Mouse (Mus musculus): ENCODE measurements at regions not wholly inside any gene's neighbourhood (a gene's known extent, or its start where the extent isn't known, plus 50 kb on each side); places are given as distances from the start of the nearest gene placed in this dataset.
A peak's percentile ranks its signal among the peaks of the same experiment; 100 is the strongest.

- DNase-seq (ENCODE audit: low spot score) = no peak
Measured at GRCm38 (mm10) chr14:61817711-61818110, 210.5 kb downstream of the Kcnrg start.

- DNase-seq (ENCODE audit: low spot score) = no peak
Measured at GRCm38 (mm10) chr14:61818365-61818764, 211.1 kb downstream of the Kcnrg start.

GRCm38 (mm10) chr14:61819251-61819650 lies 212.0 kb downstream of the Kcnrg start:
- no peak for DNase-seq (ENCODE audit: low spot score)

- DNase-seq (ENCODE audit: low spot score) = no peak
Measured at GRCm38 (mm10) chr14:61834291-61834936, 227.2 kb downstream of the Kcnrg start.

GRCm38 (mm10) chr14:61835729-61836128 lies 228.5 kb downstream of the Kcnrg start:
- no peak for DNase-seq (ENCODE audit: low spot score)

- DNase-seq (ENCODE audit: low spot score) = no peak
Measured at GRCm38 (mm10) chr14:61836231-61836630, 229.0 kb downstream of the Kcnrg start.

- DNase-seq (ENCODE audit: low spot score) = no peak
Measured at GRCm38 (mm10) chr14:61836965-61837364, 229.7 kb downstream of the Kcnrg start.

- no peak for DNase-seq (ENCODE audit: low spot score)
Measured at GRCm38 (mm10) chr14:61837851-61838250, 230.6 kb downstream of the Kcnrg start.

- DNase-seq (ENCODE audit: low spot score) = no peak
Measured at GRCm38 (mm10) chr14:61842476-61842875, 235.2 kb downstream of the Kcnrg start.

- DNase-seq (ENCODE audit: low spot score) = no peak
Measured at GRCm38 (mm10) chr14:61846441-61846840, 239.2 kb downstream of the Kcnrg start.

- DNase-seq (ENCODE audit: low spot score) = no peak
Measured at GRCm38 (mm10) chr14:61850244-61850643, 243.0 kb downstream of the Kcnrg start.

GRCm38 (mm10) chr14:61857616-61858015 lies 250.4 kb downstream of the Kcnrg start:
- peak; percentile 23 for DNase-seq (ENCODE audit: low spot score)

- no peak for DNase-seq (ENCODE audit: low spot score)
Measured at GRCm38 (mm10) chr14:61860688-61861087, 253.4 kb downstream of the Kcnrg start.

- DNase-seq (ENCODE audit: low spot score) = no peak
Measured at GRCm38 (mm10) chr14:61861357-61861958, 254.2 kb downstream of the Kcnrg start.

GRCm38 (mm10) chr14:61862931-61863330 lies 255.7 kb downstream of the Kcnrg start:
- DNase-seq (ENCODE audit: low spot score) = no peak

GRCm38 (mm10) chr14:61863475-61863874 lies 256.2 kb downstream of the Kcnrg start:
- DNase-seq (ENCODE audit: low spot score) = peak; percentile 41

GRCm38 (mm10) chr14:61866532-61867268 lies 259.4 kb downstream of the Kcnrg start:
- no peak for DNase-seq (ENCODE audit: low spot score)

- no peak for DNase-seq (ENCODE audit: low spot score)
Measured at GRCm38 (mm10) chr14:61874206-61874605, 266.9 kb downstream of the Kcnrg start.

GRCm38 (mm10) chr14:61879416-61879815 lies 272.2 kb downstream of the Kcnrg start:
- DNase-seq (ENCODE audit: low spot score) = no peak

- DNase-seq (ENCODE audit: low spot score) = no peak
Measured at GRCm38 (mm10) chr14:61880514-61881259, 273.4 kb downstream of the Kcnrg start.

- no peak for DNase-seq (ENCODE audit: low spot score)
Measured at GRCm38 (mm10) chr14:61885241-61886015, 278.2 kb downstream of the Kcnrg start.
